Mouse (Mus musculus) thymus, adult 2 months (tissue): ENCODE measurements at regions not wholly inside any gene's neighbourhood (a gene's known extent, or its start where the extent isn't known, plus 50 kb on each side); places are given as distances from the start of the nearest gene placed in this dataset.

Source experiments
- CTCF ChIP-seq: fragments of 200-500 bp; IDR thresholded peaks from 2 replicates; pipeline ENCODE4 v1.5.1; 2012; ENCODE audit warnings: mild to moderate bottlenecking, control low read depth, low read length, moderate library complexity, borderline replicate concordance; ENCODE audit not compliant: control insufficient read depth, poor library complexity, insufficient read depth; ENCODE audit errors: extremely low read depth
- POLR2A ChIP-seq: fragments of 200-500 bp; IDR thresholded peaks from 2 replicates; pipeline ENCODE4 v1.6.1; 2012; ENCODE audit warnings: mild to moderate bottlenecking, low read length, control low read depth, moderate library complexity; ENCODE audit not compliant: control insufficient read depth, poor library complexity, insufficient read depth; ENCODE audit errors: extremely low read depth

- no peak for TF ChIP-seq CTCF
- TF ChIP-seq POLR2A, result no peak
Observed at GRCm38 (mm10) chr10:117473471-117473870, 93.7 kb upstream of the Cpsf6 start.
